Mouse (Mus musculus): Measurements from ENCODE around the gene Ddx39b.
A peak's percentile ranks its signal among the peaks of the same experiment; 100 is the strongest.

The Ddx39b gene

GRCm38 (mm10) chr17:35241305-35242014, at the start of gene Ddx39b:
Ddx39b (plus strand) TSS chr17:35241746.
- DNase-seq: peak; percentile 95

GRCm38 (mm10) chr17:35192924-35193323, 48.6 kb upstream of the Ddx39b start:
- DNase-seq: no peak

- DNase-seq: no peak
Observed at GRCm38 (mm10) chr17:35193881-35194843, 47.4 kb upstream of the Ddx39b start, which contains the start of gene Ltb. Ltb (plus strand) TSS chr17:35194439.

GRCm38 (mm10) chr17:35194844-35195630, 46.5 kb upstream of the Ddx39b start:
- no peak for DNase-seq

- peak; percentile 90 for DNase-seq
Observed at GRCm38 (mm10) chr17:35195631-35196320, 45.8 kb upstream of the Ddx39b start.

GRCm38 (mm10) chr17:35196321-35196641, 45.3 kb upstream of the Ddx39b start:
- DNase-seq: no peak

GRCm38 (mm10) chr17:35197126-35197525, 44.4 kb upstream of the Ddx39b start:
- DNase-seq: no peak

GRCm38 (mm10) chr17:35198029-35198428, 43.5 kb upstream of the Ddx39b start:
- DNase-seq: no peak

GRCm38 (mm10) chr17:35198946-35199345, 42.6 kb upstream of the Ddx39b start:
- no peak for DNase-seq

- no peak for DNase-seq
Observed at GRCm38 (mm10) chr17:35200398-35200797, 41.1 kb upstream of the Ddx39b start.

- no peak for DNase-seq
Observed at GRCm38 (mm10) chr17:35201128-35201527, 40.4 kb upstream of the Ddx39b start.

GRCm38 (mm10) chr17:35201787-35202186, 39.8 kb upstream of the Ddx39b start, which contains the start of gene Tnf:
Tnf (minus strand) TSS chr17:35202007.
- no peak for DNase-seq

- DNase-seq: no peak
Observed at GRCm38 (mm10) chr17:35202442-35202841, 39.1 kb upstream of the Ddx39b start.

- no peak for DNase-seq
Observed at GRCm38 (mm10) chr17:35204494-35205379, 36.8 kb upstream of the Ddx39b start, which contains the start of gene Lta. Lta (minus strand) TSS chr17:35205351.

- no peak for DNase-seq
Observed at GRCm38 (mm10) chr17:35205380-35205769, 36.2 kb upstream of the Ddx39b start.

GRCm38 (mm10) chr17:35209785-35210535, 31.6 kb upstream of the Ddx39b start:
- DNase-seq: no peak

- no peak for DNase-seq
Observed at GRCm38 (mm10) chr17:35210593-35210992, 31.0 kb upstream of the Ddx39b start.

GRCm38 (mm10) chr17:35213071-35213470, 28.5 kb upstream of the Ddx39b start:
- no peak for DNase-seq

- DNase-seq: no peak
Observed at GRCm38 (mm10) chr17:35218516-35219193, 22.9 kb upstream of the Ddx39b start.

- DNase-seq: no peak
Observed at GRCm38 (mm10) chr17:35219601-35220041, 21.9 kb upstream of the Ddx39b start.
